Mouse (Mus musculus) bone marrow macrophage, adult 2 months (primary cell): ENCODE data around the gene Pusl1.

Experiments used
- CTCF ChIP-seq: IDR thresholded peaks from 2 replicates; pipeline ENCODE4 v1.5.1; 2012; ENCODE audit warnings: low read depth, mild to moderate bottlenecking, low read length, moderate library complexity
- POLR2A ChIP-seq: IDR thresholded peaks from 2 replicates; pipeline ENCODE4 v1.6.1; 2012; ENCODE audit warnings: mild to moderate bottlenecking, low read depth, low read length, borderline replicate concordance

GRCm38 (mm10) chr4:155888181-155888580 is 3.4 kb downstream of the Pusl1 start:
- TF ChIP-seq CTCF = no peak
- TF ChIP-seq POLR2A = no peak
